Mouse (Mus musculus): ENCODE data around the gene Eif3j1. TPM values are rescaled to one million over a fixed set of nuclear protein-coding genes. Genes with fewer than 3 reads are reported as not detected.
"Not testable (repeated sequence)": the region's sequence is repeated elsewhere in the genome, so short reads cannot be mapped to it uniquely, and the experiment has no call there.

Gene Eif3j1
- polyA plus RNA-seq, 1 experiment from 2014 or later = 12.6 TPM

GRCm38 (mm10) chr2:122065200-122065969 is 37.0 kb downstream of the Eif3j1 start:
- DNase-seq (ENCODE audit: low spot score) = peak; percentile 19
- H3K4me1 ChIP-seq = no peaks in the 10 kb centered on the region
- no peak overlapping the region for H3K4me3 ChIP-seq
- no peaks in the 10 kb centered on the region for H3K27me3 ChIP-seq (ENCODE audit: low read depth, poor library complexity, severe bottlenecking)
- H3K9me3 ChIP-seq (replicated peaks) = no peaks in the 10 kb centered on the region
- H3K36me3 ChIP-seq = peaks cover 76% of the 10 kb centered on the region
- H3K27ac ChIP-seq (replicated peaks) = no peak overlapping the region
- WGBS = 60% methylated on average over 14 of the region's 14 CpGs

DNA sequence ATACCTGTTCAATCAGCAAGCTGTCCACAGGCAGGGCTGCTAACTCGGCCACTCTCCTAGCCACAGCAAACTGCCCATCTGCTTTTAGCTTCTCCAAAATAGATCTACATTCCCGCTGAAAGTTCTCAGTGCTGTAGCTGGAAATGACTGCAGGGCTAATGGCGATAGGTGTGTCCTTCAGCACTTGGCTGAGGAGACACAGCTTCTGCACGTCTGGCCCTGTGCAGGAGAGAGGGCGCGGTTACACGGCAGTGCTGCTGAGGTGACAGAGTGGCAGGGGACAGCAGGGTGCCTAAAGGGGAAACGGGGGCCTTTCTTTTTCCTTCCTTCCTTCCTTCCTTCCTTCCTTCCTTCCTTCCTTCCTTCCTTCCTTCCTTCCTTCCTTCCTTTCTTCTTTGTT is 37.9 kb downstream of the Eif3j1 start:
- Histone ChIP-seq H3K27ac (replicated peaks) (no peak overlapping the region), H3K4me1 (no peaks in the 10 kb centered on the region), H3K9me3 (replicated peaks) (no peaks in the 10 kb centered on the region), H3K36me3 (peaks cover 76% of the 10 kb centered on the region), H3K27me3 (ENCODE audit: low read depth, poor library complexity, severe bottlenecking) (no peaks in the 10 kb centered on the region), H3K4me3 (no peak overlapping the region)
- 89% methylated on average over 8 of the region's 8 CpGs for WGBS
- DNase-seq (ENCODE audit: low spot score) = no peak

DNA sequence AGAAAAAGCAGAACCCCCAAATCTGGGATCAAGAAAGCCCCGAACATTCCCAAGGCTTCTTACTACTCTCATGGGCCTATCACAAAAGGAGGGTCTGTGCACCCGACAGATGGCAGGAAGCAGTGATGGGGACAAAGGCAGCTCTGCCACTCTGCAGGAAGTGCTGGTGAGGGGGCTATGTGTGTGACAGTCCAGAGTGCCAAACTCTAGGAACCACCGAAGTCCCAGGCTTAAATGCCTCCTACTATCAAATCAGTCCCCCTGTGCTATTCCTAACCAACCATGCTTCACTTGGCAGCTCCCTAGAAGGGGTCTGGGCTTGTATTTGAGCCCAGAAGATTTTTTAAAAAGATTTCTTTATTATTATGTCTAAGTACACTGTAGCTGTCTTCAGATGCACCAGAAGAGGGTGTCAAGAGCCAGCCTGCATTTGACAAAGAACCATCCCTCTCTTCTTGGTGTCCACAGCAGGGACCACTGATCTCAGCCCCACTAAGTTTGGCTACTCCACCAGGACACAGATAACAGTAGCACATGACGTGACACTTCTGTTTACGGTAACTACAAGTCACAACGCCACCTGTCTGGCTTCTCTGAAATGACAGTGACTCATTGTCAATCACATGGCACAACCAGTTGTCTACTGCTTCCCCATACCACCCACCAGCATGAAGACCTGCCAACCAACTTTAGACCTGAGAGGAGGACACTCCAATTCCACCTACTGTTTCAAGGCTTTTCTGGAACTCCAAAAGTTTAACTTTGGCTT is 41.0 kb downstream of the Eif3j1 start:
- no peak overlapping the region for H3K4me3 ChIP-seq
- peaks cover 70% of the 10 kb centered on the region for H3K36me3 ChIP-seq
- no peaks in the 10 kb centered on the region for H3K27me3 ChIP-seq (ENCODE audit: low read depth, poor library complexity, severe bottlenecking)
- no peaks in the 10 kb centered on the region for H3K4me1 ChIP-seq
- no peaks in the 10 kb centered on the region for H3K9me3 ChIP-seq (replicated peaks)
- no peak for DNase-seq (ENCODE audit: low spot score)
- 93% methylated on average over 6 of the region's 6 CpGs for WGBS
- no peak overlapping the region for H3K27ac ChIP-seq (replicated peaks)

DNA sequence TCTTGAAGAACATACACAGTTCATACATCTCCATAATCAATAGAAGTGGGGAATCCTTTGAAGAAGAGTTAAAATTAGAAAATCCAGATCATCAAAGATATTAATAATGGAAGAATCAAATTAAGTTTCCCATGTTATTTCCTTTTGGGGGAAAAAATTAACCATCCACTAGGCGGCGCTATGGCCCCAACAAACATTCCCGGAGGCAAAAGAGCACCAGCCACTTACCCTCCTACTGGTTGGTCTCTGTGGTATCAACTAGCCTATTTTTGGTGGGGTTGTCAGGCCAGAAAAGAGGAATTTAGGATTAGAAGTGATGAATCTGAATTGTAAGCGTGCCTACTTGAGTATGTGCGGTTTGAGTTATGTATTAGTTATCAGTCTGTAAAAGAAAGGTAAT is 41.6 kb downstream of the Eif3j1 start:
- Histone ChIP-seq H3K27ac (replicated peaks) (no peak overlapping the region), H3K4me1 (no peaks in the 10 kb centered on the region), H3K36me3 (peaks cover 70% of the 10 kb centered on the region), H3K4me3 (no peak overlapping the region), H3K9me3 (replicated peaks) (no peaks in the 10 kb centered on the region), H3K27me3 (ENCODE audit: low read depth, poor library complexity, severe bottlenecking) (no peaks in the 10 kb centered on the region)
- DNase-seq (ENCODE audit: low spot score) = peak; percentile 43
- 40% methylated on average over 5 of the region's 5 CpGs for WGBS

DNA sequence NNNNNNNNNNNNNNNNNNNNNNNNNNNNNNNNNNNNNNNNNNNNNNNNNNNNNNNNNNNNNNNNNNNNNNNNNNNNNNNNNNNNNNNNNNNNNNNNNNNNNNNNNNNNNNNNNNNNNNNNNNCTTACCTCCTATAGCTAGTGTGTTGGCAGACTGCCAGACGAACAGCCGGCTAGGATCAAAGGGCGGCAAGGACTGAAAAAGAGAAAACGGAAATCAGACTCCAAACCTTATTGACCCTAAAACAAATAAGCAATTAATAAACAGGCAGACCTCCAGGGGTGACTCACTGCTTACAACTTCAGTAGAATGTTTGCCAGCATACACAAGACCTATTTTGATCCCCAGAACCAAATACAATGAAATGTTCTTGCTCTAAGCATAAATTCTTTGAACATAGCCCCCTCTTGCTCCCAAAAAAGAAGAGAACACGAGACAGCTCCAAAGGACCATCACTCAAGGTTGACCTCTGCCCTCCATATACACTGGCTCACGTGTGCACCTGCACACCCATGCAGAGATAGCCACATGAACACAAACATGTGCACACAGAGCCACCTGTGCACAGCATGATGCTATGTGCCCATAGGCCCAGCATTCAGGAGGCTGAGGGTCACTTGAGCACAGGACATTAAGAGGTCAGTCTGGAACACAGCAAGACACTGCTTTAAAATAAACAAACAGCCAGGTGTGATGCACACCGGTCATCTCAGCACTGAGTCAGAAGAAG is 53.5 kb downstream of the Eif3j1 start:
- Histone ChIP-seq H3K4me1 (no peaks in the 10 kb centered on the region), H3K4me3 (no peak overlapping the region), H3K9me3 (replicated peaks) (no peaks in the 10 kb centered on the region; the same call in 1 of the 2 replicates), H3K27me3 (ENCODE audit: low read depth, poor library complexity, severe bottlenecking) (no peaks in the 10 kb centered on the region), H3K36me3 (peaks cover 91% of the 10 kb centered on the region), H3K27ac (replicated peaks) (no peak overlapping the region)
- 80% methylated on average over 7 of the region's 7 CpGs for WGBS
- DNase-seq (ENCODE audit: low spot score) = no peak

GRCm38 (mm10) chr2:122086446-122086845 is 58.1 kb downstream of the Eif3j1 start:
- DNase-seq (ENCODE audit: low spot score) = no peak
- no peaks in the 10 kb centered on the region for H3K27me3 ChIP-seq (ENCODE audit: low read depth, poor library complexity, severe bottlenecking)
- peaks cover 91% of the 10 kb centered on the region for H3K36me3 ChIP-seq
- H3K4me1 ChIP-seq = no peaks in the 10 kb centered on the region
- 86% methylated on average over 4 of the region's 4 CpGs for WGBS
- H3K27ac ChIP-seq (replicated peaks) = no peak overlapping the region
- no peaks in the 10 kb centered on the region for H3K9me3 ChIP-seq (replicated peaks)
- no peak overlapping the region for H3K4me3 ChIP-seq

GRCm38 (mm10) chr2:122093844-122094243 is 65.5 kb downstream of the Eif3j1 start:
- peaks cover 93% of the 10 kb centered on the region for H3K36me3 ChIP-seq
- WGBS = 95% methylated on average over 4 of the region's 4 CpGs
- no peak overlapping the region for H3K27ac ChIP-seq (replicated peaks)
- H3K4me1 ChIP-seq = no peaks in the 10 kb centered on the region
- DNase-seq (ENCODE audit: low spot score) = no peak
- H3K27me3 ChIP-seq (ENCODE audit: low read depth, poor library complexity, severe bottlenecking) = no peaks in the 10 kb centered on the region
- no peaks in the 10 kb centered on the region for H3K9me3 ChIP-seq (replicated peaks)
- no peak overlapping the region for H3K4me3 ChIP-seq

DNA sequence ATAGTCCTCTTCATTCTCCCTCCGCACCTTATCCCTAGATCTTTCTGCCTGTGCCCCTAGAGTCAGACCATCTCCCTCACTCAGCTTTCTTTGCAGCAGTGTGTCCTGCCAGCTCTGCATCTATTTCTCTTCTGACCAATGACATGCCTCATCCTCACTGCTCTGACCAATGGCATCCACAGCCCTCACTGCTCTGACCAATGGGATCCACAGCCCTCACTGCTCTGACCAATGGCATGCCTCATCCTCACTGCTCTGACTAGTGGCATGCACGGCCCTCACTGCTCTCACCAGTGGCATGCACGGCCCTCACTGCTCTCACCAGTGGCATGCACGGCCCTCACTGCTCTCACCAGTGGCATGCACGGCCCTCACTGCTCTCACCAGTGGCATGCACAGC is 69.3 kb downstream of the Eif3j1 start:
- DNase-seq (ENCODE audit: low spot score); H3K27ac ChIP-seq (replicated peaks); H3K4me3 ChIP-seq; H3K4me1 ChIP-seq; H3K9me3 ChIP-seq (replicated peaks); H3K27me3 ChIP-seq (ENCODE audit: low read depth, poor library complexity, severe bottlenecking): not testable (repeated sequence)
- WGBS = 86% methylated on average over 5 of the region's 5 CpGs
- H3K36me3 ChIP-seq = peaks cover 99% of the 10 kb centered on the region

DNA sequence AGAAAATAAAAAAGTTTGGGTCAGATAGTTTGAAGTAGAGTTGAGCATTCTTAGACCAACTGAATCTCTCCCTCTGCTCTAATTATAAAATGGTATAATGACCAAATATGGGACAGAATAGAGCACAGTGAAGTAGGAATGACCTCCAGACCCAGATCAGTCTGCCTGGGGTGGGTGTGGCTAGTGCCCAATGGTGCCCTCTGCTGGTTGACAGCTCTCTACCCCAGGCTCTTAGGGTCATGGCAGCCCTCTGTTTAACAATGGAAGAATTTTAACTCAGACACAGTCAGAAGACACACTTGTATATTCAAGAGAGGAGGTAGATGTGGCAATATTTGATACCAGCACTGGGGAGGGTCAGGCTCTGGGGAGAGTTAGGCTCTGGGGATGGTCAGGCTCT is 73.7 kb downstream of the Eif3j1 start:
- H3K36me3 ChIP-seq = peaks cover 90% of the 10 kb centered on the region

More for the DNA sequence above, 73.7 kb downstream of the Eif3j1 start:
- no peaks in the 10 kb centered on the region for H3K4me1 ChIP-seq
- DNase-seq (ENCODE audit: low spot score) = no peak
- H3K4me3 ChIP-seq = no peak overlapping the region
- H3K27ac ChIP-seq (replicated peaks) = no peak overlapping the region
- H3K9me3 ChIP-seq (replicated peaks) = no peaks in the 10 kb centered on the region
- no peaks in the 10 kb centered on the region for H3K27me3 ChIP-seq (ENCODE audit: low read depth, poor library complexity, severe bottlenecking)

Small RNA genes within 50 kb of the gene (microRNA-seq; reads per million reads assigned to microRNA genes)
- gene Gm47314 = not detected

Other genes with a start within 250 kb of the Eif3j1 start
- gene Frmd5, start 221.5 kb upstream of the Eif3j1 start, polyA plus RNA-seq (2016; fragmentation: Nextera tagmentation; extraction: Ambion mirVana) = 10.9 and 13.8 TPM in 2 replicates
- 13.2 and 14.6 TPM in 2 replicates for gene Casc4, start 161.6 kb upstream of the Eif3j1 start, polyA plus RNA-seq (2016; fragmentation: Nextera tagmentation; extraction: Ambion mirVana)
- gene Ctdspl2, start 72.5 kb upstream of the Eif3j1 start, polyA plus RNA-seq (2016; fragmentation: Nextera tagmentation; extraction: Ambion mirVana) = 55.6 and 59.1 TPM in 2 replicates
- 0.19 and 0.37 TPM in 2 replicates for gene Mageb3, start 72.5 kb upstream of the Eif3j1 start, polyA plus RNA-seq (2016; fragmentation: Nextera tagmentation; extraction: Ambion mirVana)
- gene Spg11, start 89.8 kb downstream of the Eif3j1 start, polyA plus RNA-seq (2016; fragmentation: Nextera tagmentation; extraction: Ambion mirVana) = 10.7 and 11.8 TPM in 2 replicates
- gene B2m, start 119.1 kb downstream of the Eif3j1 start, polyA plus RNA-seq (2016; fragmentation: Nextera tagmentation; extraction: Ambion mirVana) = 101 and 106 TPM in 2 replicates
- not detected in 2 replicates for gene Trim69, start 132.2 kb downstream of the Eif3j1 start, polyA plus RNA-seq (2016; fragmentation: Nextera tagmentation; extraction: Ambion mirVana)
- gene Patl2, start 157.6 kb downstream of the Eif3j1 start, polyA plus RNA-seq (2016; fragmentation: Nextera tagmentation; extraction: Ambion mirVana) = not detected in 2 replicates
- not detected in 2 replicates for gene Terb2, start 157.7 kb downstream of the Eif3j1 start, polyA plus RNA-seq (2016; fragmentation: Nextera tagmentation; extraction: Ambion mirVana)
- 29.5 and 34.3 TPM in 2 replicates for gene Sord, start 206.2 kb downstream of the Eif3j1 start, polyA plus RNA-seq (2016; fragmentation: Nextera tagmentation; extraction: Ambion mirVana)